Mouse (Mus musculus) limb, embryonic 10.5 days (tissue): ENCODE data around the gene Tpd52l2. TPM values are rescaled to one million over a fixed set of nuclear protein-coding genes. Genes with fewer than 3 reads are reported as not detected.

Source experiments
- DNase-seq: peaks from one replicate; pipeline ENCODE4 v3.0.0-alpha.2; 2017; ENCODE audit warnings: low spot score
- H3K27ac ChIP-seq: fragments of 300-500 bp; sonication (generic); 2 replicates; pipeline ENCODE4 v1.5.1; 2016; ENCODE audit warnings: mild to moderate bottlenecking
- H3K27me3 ChIP-seq: fragments of 300-500 bp; sonication (generic); 2 replicates; pipeline ENCODE4 v1.6.1; 2016; ENCODE audit warnings: low read depth, mild to moderate bottlenecking; ENCODE audit not compliant: poor library complexity, severe bottlenecking
- H3K36me3 ChIP-seq: fragments of 300-500 bp; sonication (generic); 2 replicates; pipeline ENCODE4 v1.6.1; 2016; ENCODE audit warnings: mild to moderate bottlenecking, moderate library complexity
- H3K4me1 ChIP-seq: fragments of 300-500 bp; sonication (generic); 2 replicates; pipeline ENCODE4 v1.6.1; 2016
- H3K4me3 ChIP-seq: fragments of 300-500 bp; sonication (generic); 2 replicates; pipeline ENCODE4 v1.5.1; 2016; ENCODE audit warnings: mild to moderate bottlenecking, moderate library complexity
- H3K9me3 ChIP-seq: fragments of 300-500 bp; sonication (generic); replicated peaks from 2 replicates; pipeline ENCODE4 v1.6.1; 2016; ENCODE audit warnings: mild to moderate bottlenecking
- WGBS: fragments of 180-500 bp; shearing (Covaris S2); methylation state at CpG from one replicate; pipeline ENCODE4 v1.1.7; 2016; 5-methylcytosine and 5-hydroxymethylcytosine counted together
- polyA plus RNA-seq: library from polyadenylated mRNA; unstranded; fragments of >200 nt; fragmentation: Nextera tagmentation; extraction: Ambion mirVana; gene quantifications from 2 replicates; pipeline ENCODE4 v1.2.1, GENCODE M21; 2016

The Tpd52l2 gene
- polyA plus RNA-seq, 1 experiment from 2014 or later: 176 TPM

DNA sequence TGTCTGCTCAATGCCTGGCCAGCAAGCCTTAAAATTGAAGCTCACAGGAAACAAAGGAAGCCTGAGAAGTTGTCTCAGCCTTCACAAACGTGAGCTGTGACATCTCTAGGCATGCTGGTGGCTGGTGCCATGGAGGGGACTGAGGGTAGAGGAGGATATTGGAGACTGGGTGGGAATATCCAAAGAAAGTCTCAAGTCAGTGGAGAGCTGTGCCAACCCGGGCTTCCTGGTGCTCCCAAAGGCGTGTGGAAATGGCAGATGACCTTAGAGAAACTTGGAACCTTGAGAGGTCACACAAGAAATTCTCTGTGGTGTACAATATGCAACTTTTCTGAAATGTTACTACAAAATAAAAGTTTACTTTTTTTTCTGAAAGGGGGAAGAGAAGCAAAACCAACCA lies 31.5 kb upstream of the Tpd52l2 start:
- no peaks in the 10 kb centered on the region for H3K9me3 ChIP-seq
- no peak for DNase-seq
- H3K36me3 ChIP-seq: no peaks in the 10 kb centered on the region
- H3K27me3 ChIP-seq: peaks cover 14% of the 10 kb centered on the region; the same call in 1 of the 2 replicates
- H3K4me3 ChIP-seq: no peak overlapping the region
- 63% methylated on average over 3 of the region's 3 CpGs for WGBS
- H3K4me1 ChIP-seq: peaks cover 13% of the 10 kb centered on the region
- no peak overlapping the region for H3K27ac ChIP-seq

DNA sequence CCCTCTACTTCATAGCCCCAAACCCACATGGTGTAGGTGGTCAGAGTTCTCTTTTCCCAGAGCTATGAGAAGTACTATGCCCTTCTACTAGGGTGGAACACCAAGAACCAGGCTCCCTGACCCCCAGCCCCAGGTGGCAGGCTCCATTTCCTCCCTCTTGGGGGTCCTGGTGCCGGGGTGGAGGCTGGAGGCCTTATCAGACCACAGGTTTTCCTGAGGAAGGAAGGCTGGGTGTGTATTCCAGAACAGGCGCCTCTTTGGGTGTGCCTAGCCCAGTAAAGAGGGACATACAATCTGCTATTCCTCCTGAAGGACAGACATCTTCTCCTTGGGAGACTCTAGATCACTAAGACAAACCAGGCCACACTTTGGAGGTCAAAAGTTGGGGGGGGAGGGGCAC lies 26.7 kb upstream of the Tpd52l2 start:
- H3K9me3 ChIP-seq: no peaks in the 10 kb centered on the region
- no peaks in the 10 kb centered on the region for H3K27me3 ChIP-seq
- no peak overlapping the region for H3K27ac ChIP-seq
- 68% methylated on average over 2 of the region's 2 CpGs for WGBS
- H3K4me3 ChIP-seq: no peak overlapping the region
- H3K4me1 ChIP-seq: peaks cover 3% of the 10 kb centered on the region
- H3K36me3 ChIP-seq: no peaks in the 10 kb centered on the region
- no peak for DNase-seq

DNA sequence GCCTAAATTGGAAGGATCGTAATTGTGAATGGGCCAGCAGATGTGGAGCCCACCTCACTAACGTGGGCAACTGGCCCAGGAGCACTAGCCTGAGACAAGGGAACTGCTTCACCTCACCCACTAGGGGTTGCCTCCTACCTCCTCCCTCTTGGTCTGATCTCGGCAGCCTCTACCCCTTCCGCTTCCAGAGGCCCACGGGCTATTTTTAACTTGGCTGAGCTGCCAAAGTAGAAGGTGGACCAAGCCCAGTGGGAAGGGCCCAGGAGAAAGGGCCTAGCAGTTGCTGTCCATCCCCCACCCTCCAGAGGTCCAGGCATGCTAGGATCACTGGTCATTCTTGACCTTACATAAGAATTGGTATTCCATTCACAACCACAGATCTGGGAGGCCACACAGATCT lies 25.7 kb upstream of the Tpd52l2 start:
- Histone ChIP-seq H3K4me1 (peaks cover 3% of the 10 kb centered on the region), H3K27ac (peak overlapping the region; percentile 26; the same call in 1 of the 2 replicates), H3K27me3 (no peaks in the 10 kb centered on the region), H3K4me3 (no peak overlapping the region), H3K36me3 (no peaks in the 10 kb centered on the region), H3K9me3 (no peaks in the 10 kb centered on the region)
- no peak for DNase-seq
- WGBS: 50% methylated on average over 5 of the region's 5 CpGs

DNA sequence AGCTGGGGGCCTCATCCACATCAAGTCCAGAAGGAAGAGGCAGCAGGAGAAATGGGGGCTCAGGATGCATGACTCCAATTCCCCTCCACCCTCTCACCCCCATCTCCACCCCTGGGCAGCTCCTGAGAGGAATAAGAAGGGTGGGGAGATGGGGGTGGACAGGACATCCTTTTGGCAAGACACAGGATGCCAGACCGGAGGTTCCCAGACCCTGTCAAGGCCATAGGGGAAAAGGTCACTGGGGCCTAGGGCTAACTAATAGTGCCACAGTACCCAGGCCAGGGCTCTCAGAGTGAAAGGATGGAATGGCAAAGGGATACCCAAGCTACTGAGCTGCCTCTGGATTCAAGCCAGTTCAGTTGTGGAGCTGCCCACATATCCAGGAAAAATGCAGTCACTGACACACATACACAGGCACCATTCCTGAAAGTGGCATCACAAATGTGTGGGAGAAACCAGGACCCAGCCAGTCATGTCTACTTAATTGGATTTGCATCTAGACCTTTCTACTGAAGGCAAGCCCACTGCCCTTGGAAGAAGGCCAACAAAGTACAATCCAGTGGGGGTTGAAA lies 24.6 kb upstream of the Tpd52l2 start:
- Histone ChIP-seq H3K9me3 (no peaks in the 10 kb centered on the region), H3K4me3 (no peak overlapping the region), H3K27ac (peak overlapping the region; percentile 26; the same call in 1 of the 2 replicates), H3K4me1 (peaks cover 3% of the 10 kb centered on the region), H3K36me3 (no peaks in the 10 kb centered on the region), H3K27me3 (no peaks in the 10 kb centered on the region)
- no peak for DNase-seq
- 73% methylated on average over 1 of the region's 1 CpGs for WGBS

DNA sequence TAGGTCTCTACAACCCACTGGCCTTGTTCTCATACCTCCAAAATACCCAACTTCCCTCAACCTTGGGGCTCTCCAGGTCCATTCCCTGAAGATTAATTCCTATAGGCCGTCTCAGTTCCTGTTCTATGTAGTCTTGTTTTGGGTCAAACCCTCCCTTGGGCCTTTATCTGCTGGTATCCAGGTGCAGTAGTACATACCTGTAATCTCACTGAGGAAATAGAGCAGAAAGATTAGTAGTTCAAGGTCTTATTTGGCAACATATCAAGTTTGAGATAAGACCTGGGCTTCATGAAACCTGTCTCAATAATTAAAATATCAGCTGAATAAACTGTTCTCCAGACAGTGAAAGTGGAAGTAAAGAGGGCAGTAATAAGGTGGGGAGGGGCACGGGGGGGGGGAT lies 13.8 kb upstream of the Tpd52l2 start:
- no peak overlapping the region for H3K4me3 ChIP-seq
- WGBS: 59% methylated on average over 2 of the region's 2 CpGs
- no peak for DNase-seq

DNA sequence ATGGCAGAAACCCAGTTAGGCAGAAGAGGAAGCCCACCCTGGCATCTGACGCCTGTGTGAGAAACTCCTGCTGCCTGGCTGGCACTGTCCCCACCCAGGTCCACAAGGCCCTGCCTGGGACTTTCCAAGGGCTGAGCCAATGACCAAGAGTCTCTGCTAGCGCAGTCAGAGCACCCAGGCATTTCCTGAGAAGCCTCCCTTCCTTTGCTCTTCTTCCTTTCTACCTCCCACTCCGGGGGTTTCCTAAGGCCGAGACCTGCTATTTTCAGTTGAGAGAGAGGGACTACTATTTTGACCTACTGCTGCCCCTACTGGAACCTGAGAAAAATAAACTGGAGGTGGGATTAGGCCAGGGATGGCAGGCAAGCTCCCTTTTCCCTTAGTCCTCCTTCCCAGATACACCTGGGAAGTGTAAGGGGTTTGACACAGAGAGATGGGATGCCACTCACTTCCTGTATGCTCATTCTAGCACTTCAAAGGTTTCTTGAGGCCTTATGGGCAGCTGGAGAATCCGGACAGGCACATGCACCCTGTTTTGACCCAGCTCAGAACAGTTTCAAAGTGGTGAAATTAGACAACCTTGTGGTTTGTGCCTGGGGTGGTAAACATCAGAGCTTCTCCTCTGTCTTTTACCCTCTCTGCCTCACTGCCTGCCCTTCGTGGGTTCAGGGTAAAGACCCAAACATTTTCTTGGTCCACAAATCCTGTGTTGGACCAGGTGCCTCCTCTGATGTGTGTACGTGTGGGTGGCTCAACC lies 13.2 kb upstream of the Tpd52l2 start:
- WGBS: 31% methylated on average over 7 of the region's 7 CpGs
- no peak overlapping the region for H3K4me3 ChIP-seq
- H3K27ac ChIP-seq: peak overlapping the region; percentile 68; the same call in 1 of the 2 replicates
- H3K27me3 ChIP-seq: no peaks in the 10 kb centered on the region
- H3K4me1 ChIP-seq: peaks cover 45% of the 10 kb centered on the region
- no peaks in the 10 kb centered on the region for H3K36me3 ChIP-seq
- H3K9me3 ChIP-seq: no peaks in the 10 kb centered on the region
- no peak for DNase-seq

More for the DNA sequence above, 13.8 kb upstream of the Tpd52l2 start:
- Histone ChIP-seq H3K36me3 (no peaks in the 10 kb centered on the region), H3K27me3 (no peaks in the 10 kb centered on the region), H3K9me3 (no peaks in the 10 kb centered on the region), H3K27ac (peak overlapping the region; percentile 68; the same call in 1 of the 2 replicates), H3K4me1 (peaks cover 39% of the 10 kb centered on the region)

DNA sequence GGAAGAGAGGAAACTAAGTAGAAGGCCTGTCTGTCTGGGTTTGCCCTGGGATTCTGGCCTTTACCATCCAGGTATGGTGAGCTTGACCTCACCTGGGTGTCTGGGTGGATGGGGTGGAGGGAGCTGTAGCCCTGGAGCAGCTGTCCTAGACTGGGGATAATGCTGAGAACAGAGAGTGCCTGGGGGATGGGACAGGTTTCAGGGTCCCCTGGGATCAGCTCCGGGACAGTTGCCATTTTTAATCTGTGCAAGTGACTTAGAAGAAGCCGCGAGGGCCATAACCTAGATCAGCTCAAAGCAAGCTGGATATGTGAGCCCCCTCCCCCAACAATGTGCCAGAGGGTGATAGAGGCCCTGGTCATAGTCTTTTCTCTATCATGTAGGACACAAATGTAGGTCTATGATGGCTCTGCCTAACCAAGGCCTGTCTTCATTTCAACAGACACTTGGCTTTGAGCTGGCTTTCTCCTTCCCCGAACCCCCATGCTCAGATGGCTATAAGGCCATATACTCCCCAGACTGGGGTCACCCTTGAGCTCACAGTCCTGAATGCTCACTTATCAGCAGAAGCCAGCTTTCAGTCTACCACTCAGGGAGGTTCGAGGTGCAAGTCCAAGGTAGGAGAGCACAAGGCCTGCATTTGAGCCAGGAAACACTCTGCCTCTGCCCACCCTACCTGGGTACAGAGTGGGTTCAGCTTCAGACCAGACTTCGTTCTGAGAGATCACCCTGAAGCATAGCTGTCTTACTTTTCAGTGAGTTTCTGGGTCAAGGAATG lies 12.3 kb upstream of the Tpd52l2 start:
- Histone ChIP-seq H3K36me3 (no peaks in the 10 kb centered on the region), H3K27me3 (no peaks in the 10 kb centered on the region), H3K4me1 (peaks cover 45% of the 10 kb centered on the region), H3K27ac (0 out of 2 replicates have a peak overlapping the region, but pooled peaks have one; percentile 85), H3K9me3 (no peaks in the 10 kb centered on the region), H3K4me3 (no peak overlapping the region)
- no peak for DNase-seq
- 84% methylated on average over 6 of the region's 6 CpGs for WGBS

DNA sequence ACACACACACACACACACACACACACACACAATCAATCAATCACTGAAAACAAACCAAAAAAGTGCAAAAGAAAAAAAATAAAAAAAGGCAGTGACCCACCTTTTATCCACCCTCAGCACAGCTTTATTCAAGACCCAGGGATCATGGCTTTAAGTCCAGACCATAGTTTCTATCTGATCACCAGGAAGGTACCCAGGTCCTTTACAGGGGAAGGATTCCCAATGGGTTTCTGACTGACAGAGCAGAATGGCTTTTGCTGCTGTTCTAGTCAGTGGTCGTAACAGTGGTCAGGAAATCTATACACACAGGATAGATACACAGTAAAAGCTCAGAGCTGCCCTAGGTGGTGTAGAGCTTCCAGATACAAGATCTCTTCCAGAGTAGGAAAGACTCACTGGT lies 11.2 kb upstream of the Tpd52l2 start:
- peak overlapping the region; percentile 85 for H3K27ac ChIP-seq
- H3K27me3 ChIP-seq: no peaks in the 10 kb centered on the region
- H3K9me3 ChIP-seq: no peaks in the 10 kb centered on the region
- H3K36me3 ChIP-seq: no peaks in the 10 kb centered on the region
- H3K4me3 ChIP-seq: no peak overlapping the region
- 12% methylated on average over 1 of the region's 1 CpGs for WGBS
- no peak for DNase-seq
- peaks cover 45% of the 10 kb centered on the region for H3K4me1 ChIP-seq

DNA sequence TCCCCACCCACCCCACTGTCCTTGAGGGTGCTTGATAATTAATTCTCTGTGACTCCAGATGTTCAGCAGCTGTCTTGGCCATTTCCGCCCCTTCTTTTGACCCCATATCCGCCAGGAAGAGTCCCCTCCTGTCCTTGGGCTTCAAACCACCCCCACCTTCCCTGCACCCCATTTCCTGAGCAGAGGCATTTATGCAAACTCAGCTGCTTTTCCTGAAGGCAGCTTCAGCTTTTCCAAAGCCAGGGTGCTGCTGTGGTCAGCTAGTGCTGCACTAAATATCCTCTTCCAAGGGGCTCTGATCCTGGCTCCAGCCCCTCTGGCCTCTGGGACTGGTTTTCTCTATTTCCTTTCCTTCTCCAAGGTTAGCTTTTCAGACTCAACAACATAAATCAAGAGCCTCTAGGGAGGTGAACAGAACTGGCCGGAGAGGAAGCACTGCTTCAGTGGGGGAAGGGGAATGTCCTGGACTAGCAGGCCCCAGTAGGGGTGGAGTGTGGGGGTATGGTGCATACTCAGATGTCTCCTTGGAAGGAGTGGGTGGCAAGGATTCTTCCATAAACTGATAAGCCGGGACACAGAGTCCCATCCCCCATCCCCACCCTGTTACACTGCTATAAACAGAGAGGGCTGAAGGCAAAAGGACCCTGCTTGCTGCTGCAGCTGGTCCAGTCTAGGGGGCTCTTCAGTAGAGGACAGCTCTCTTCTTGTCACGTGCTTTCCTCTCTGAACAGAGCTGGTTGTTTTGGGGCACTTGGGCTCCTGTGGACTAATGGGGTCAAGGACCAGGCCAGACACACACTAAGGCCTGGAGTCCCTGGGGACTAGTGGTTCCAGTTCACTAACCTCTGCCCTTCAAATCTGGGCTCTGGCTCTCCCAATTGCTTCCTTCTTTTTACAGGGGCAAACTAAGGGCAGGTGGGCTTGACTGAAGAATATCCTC lies 9.3 kb upstream of the Tpd52l2 start:
- Histone ChIP-seq H3K36me3 (no peaks in the 10 kb centered on the region), H3K4me3 (peak overlapping the region; percentile 18), H3K27ac (peak overlapping the region; percentile 85), H3K9me3 (no peaks in the 10 kb centered on the region), H3K27me3 (no peaks in the 10 kb centered on the region), H3K4me1 (peaks cover 45% of the 10 kb centered on the region)
- WGBS: 9% methylated on average over 5 of the region's 5 CpGs
- peak; percentile 62 for DNase-seq

DNA sequence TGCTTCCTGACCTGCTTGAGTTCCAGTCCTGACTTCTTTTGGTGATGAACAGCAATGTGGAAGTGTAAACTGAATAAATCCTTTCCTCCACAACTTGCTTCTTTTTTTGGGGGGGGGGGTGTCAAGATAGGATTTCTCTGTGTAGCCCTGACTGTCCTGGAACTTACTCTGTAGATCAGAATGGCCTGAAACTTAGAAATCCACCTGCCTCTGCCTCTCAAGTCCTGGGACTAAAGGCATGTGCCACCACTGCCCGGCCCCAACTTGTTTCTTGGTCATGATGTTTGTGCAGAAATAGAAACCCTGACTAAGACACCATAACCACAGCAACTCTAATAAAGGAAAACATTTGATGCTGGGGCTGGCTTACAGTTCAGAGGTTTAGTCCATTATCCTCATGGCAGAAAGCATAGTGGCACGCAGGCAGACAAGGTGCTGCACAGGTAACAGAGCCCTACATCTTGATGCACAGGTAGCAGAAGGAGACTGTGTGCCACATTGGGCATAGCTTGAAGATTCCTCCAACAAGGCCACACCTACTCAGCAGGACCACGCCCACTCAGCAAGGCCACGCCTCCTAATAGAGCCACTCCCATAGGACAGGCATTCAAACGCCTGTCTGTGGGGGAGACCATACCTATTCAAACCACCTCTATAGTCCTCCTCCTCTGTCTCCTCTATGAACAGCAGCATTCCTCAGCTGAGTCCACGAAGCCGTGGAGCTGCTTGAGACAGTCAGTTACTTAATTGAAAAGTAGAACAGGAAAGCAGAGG lies 5.3 kb upstream of the Tpd52l2 start:
- Histone ChIP-seq H3K9me3 (no peaks in the 10 kb centered on the region), H3K27ac (no peak overlapping the region), H3K27me3 (no peaks in the 10 kb centered on the region), H3K4me1 (peaks cover 27% of the 10 kb centered on the region), H3K36me3 (no peaks in the 10 kb centered on the region), H3K4me3 (no peak overlapping the region)
- 30% methylated on average over 7 of the region's 7 CpGs for WGBS
- no peak for DNase-seq

DNA sequence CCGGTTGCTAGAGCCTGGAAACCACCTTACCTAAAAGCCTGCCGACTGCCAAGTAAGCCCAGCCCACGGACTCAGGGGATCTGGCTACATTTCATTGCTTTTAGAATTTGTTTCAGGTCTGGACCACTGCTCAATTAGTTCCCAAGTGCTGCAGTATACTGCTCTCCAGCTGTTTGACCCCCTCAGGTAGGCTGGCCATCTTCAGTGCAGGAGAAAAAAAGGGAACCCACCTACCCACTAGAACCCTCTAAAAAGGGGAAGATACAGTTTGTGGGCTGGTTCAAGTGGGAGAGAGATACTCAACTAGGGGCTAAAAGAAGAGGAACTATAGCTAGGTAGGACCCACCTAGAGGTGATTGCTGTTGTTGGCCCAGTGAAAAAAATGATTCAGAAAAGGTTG lies 4.7 kb upstream of the Tpd52l2 start:
- no peaks in the 10 kb centered on the region for H3K9me3 ChIP-seq
- H3K27ac ChIP-seq: no peak overlapping the region
- peaks cover 21% of the 10 kb centered on the region for H3K4me1 ChIP-seq
- H3K36me3 ChIP-seq: no peaks in the 10 kb centered on the region
- DNase-seq: no peak
- H3K4me3 ChIP-seq: no peak overlapping the region
- WGBS: 63% methylated on average over 3 of the region's 3 CpGs
- no peaks in the 10 kb centered on the region for H3K27me3 ChIP-seq
